Mouse (Mus musculus) frontal cortex, postnatal 14 days (tissue): ENCODE data around the gene Gm10031.
"Not testable (repeated sequence)": the region's sequence is repeated elsewhere in the genome, so short reads cannot be mapped to it uniquely, and the experiment has no call there.

ENCODE experiments used
- DNase-seq, 2 experiments: peaks; one replicate each; pipeline ENCODE4 v3.0.0; 2022; ENCODE audit warnings: low spot score in 2 of 2

The Gm10031 gene

DNA sequence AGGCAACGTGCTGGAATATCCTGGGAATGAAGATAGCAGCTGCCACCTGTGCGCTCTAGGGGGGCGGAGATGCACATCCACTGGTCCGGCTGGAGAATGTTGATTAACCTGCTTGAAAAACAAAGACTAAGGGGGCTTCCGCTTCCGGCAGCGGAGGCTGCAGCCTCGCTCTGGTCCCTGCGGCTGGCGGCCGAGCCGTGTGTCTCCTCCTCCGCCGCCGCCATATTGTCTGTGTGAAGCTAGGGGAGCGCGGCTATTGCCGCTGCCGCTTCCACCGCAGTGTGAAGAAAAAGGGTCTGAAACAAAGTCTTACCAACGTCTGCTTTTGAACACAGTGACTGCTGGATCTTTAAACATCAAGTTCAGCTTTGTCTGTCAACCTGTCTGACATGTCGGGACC lies at the start of gene Gm10031:
TSS of gene Gm10031 (plus strand) at position 171 of the 400 bp plus-strand sequence.
- not testable (repeated sequence) for DNase-seq

GRCm38 (mm10) chr1:156474854-156475253 lies 49.0 kb upstream of the Gm10031 start:
- no peak for DNase-seq

- DNase-seq, result no peak
These were observed 47.8 kb upstream of the Gm10031 start for GRCm38 (mm10) chr1:156476016-156476415.

GRCm38 (mm10) chr1:156476535-156476934 lies 47.3 kb upstream of the Gm10031 start:
- DNase-seq, result no peak

DNA sequence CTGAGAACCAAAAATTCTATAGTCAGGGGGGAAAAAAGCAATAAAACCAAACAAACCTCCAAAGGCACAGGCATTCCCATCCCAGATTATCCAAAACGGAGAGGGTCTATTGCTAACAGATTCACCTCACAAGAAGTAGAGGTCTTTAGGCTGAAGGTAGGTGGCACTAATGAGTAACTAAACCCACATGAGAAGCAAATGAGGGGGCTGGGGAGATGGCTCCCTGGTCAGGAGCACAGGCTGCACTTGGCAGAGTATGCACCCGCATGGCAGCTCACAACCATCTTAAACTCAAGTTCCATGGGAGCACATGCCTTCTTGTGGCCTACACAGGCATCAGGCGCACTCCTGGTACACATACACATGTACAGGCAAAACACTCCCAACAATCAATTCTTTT lies 42.0 kb upstream of the Gm10031 start:
- no peak for DNase-seq

GRCm38 (mm10) chr1:156487498-156487897 lies 36.3 kb upstream of the Gm10031 start:
- DNase-seq, result no peak

DNA sequence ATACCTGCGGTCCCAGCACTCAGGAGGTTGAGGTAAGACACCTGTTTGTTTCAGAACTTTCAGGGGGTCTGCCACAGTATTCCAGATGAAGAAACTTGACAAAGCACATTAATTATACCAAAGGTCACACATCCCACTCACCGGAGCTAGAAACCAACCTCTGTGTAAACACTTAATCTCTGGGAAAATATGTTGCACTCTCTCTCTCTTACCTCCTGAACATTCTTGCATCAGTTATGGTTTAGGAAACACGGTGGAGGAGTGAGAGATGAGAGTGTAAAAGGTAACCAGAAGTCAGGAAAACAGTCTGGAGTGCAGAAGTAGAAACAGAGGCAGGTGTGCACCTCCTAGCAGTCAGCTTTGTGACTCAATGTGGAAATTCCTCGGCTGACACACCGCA lies 35.8 kb upstream of the Gm10031 start:
- no peak for DNase-seq

- no peak for DNase-seq
These were observed 32.5 kb upstream of the Gm10031 start for GRCm38 (mm10) chr1:156491226-156491796.

DNA sequence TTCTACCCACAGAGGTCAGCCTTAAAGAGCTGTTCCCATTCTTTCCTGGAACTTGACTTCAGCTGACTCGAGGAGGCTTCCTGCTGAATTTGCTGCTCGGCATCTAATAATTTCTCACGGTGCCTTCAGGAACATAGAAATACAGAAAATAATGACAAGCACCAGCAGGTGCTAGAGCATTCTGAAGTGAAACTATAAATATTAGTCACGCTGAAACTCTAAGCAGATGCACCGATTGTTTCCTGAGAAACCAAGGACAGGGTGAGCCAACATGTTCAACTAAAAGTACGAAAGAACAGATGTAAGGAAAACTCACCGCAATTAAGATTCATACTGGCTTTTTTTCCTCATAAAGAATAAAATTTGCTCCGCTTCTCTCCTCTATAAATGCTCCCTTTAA lies 28.8 kb upstream of the Gm10031 start:
- DNase-seq, result no peak

GRCm38 (mm10) chr1:156496910-156497309 lies 26.9 kb upstream of the Gm10031 start:
- DNase-seq, result no peak

GRCm38 (mm10) chr1:156504945-156505523 lies 18.8 kb upstream of the Gm10031 start:
- DNase-seq, result no peak

- no peak for DNase-seq
These were observed 17.9 kb upstream of the Gm10031 start for GRCm38 (mm10) chr1:156505901-156506300.

- no peak for DNase-seq
These were observed 16.1 kb upstream of the Gm10031 start for GRCm38 (mm10) chr1:156507753-156508152.

DNA sequence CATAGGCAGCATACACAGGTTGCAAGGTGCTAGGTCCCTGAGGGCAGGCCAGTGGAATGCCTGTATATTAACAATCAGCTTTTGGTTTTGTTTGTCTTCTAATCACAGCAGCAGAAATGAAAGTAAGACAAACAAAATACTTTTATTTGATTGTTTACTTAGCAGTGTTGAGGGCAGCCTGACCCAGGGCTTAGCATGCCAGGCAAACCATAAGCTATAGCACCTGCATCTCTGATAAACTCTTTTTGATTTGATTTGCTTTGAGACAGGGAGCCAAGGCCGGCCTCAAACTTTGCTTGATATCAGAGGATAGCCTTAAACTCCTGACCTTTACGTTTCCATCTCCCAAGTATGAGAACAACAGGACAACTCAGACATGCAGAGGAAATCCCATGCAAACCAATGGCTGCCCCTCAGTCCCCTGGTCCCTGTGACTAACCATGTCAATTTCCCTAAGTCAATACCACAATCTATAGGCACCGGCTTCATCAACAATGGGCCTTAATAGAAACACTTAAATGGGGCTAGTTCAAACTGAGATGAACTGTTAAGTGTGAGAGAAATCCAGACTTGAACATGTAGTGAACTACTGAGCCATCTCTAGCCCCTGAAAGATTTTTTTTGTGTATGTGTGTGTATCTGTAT lies 3.6 kb upstream of the Gm10031 start:
- DNase-seq, result no peak

- no peak for DNase-seq
These were observed 1.9 kb upstream of the Gm10031 start for GRCm38 (mm10) chr1:156521796-156522517.

DNA sequence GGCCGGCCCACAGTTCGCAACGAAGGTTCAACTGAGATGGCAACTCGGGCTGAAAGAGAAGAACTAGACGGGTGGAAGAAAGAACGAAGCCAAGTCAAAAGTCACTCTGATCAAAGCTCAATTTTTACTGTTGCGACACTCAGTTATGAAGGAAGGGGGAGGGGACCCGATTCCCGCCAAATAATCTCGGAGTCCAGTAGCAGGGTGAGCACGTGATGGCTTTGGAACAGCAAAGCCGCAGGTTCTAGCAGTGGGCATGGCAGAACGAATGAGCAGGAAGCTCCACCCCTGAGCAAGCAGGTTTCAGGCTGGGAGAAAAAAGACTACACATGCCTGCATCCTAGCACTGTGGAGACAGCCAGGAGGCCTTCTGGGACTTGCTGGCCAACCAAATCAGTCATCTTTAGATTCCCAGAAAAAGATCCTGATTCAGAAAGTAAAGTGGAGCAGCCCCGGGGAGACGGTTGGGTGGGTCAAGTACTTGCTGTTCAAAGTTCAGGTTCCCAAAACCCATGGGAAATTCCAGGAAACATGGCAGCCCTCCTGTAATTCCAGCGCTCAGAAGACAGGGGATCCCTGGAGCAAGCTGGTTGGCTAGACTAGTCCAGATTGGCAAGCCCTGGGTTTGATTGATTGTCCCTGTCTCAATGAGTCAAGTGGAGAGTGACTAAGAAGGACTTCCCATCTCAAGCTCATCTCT lies 8.8 kb downstream of the Gm10031 start:
- DNase-seq, result not testable (repeated sequence)

DNA sequence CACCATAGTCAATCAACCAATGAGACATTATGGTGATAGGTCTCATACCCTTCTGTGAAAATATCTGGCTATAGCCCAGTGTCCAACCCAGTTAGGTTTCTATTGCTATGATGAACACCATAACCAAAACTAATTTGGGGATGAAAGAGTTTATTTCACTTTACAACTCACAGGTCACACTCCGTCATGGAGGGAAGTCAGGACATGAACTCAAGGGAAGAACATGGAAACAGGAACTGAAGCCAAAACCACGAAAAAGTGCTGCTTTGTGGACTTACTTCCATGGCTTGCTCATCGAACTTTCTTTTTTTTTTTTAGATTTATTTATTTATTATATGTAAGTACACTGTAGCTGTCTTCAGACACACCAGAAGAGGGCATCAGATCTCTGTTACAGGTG lies 9.7 kb downstream of the Gm10031 start:
- DNase-seq, result no peak

DNA sequence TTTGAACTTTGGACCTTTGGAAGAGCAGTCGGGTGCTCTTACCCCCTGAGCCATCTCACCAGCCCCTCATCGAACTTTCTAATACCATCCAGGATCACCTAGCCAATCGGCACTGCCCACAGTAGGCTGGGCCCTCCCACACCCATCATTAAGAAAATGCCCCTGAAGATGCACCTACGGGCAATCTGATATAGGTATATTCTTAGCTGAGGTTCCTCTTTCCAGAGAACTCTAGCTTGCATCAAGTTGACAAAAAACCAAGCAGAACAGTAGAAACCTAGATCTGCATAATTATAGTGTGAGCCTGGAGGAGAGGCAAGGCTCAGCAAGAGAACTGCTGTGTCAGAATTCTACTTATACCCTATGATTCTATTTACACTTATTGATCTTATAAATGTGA lies 10.1 kb downstream of the Gm10031 start:
- no peak for DNase-seq

GRCm38 (mm10) chr1:156537031-156537430 lies 13.2 kb downstream of the Gm10031 start:
- no peak for DNase-seq

DNA sequence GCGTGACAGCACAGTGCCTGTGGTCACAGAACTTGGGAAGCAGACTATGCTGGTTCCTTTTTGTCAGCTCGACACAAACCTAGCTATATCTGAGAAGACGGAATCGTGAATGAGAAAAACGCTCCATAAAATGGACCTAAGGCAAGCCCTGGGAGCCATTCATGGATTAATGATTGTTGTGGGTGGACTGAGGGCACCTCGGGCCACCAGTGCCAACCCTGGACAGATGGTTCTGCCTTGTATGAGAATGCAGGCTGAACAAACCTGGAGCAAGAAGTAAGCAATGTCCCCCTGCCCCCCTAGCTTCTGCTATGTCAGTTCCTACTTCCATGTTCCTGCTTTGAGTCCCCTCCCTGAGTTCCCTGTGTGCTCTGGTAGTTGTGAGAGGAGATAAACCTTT lies 13.9 kb downstream of the Gm10031 start:
- DNase-seq, result no peak

- DNase-seq, result no peak
These were observed 14.6 kb downstream of the Gm10031 start for GRCm38 (mm10) chr1:156538382-156538781.
